Mouse (Mus musculus) bone marrow macrophage, adult 2 months (primary cell): Measurements from ENCODE around the gene Ldlrad1.

Experiments
- CTCF ChIP-seq: IDR thresholded peaks from 2 replicates; pipeline ENCODE4 v1.5.1; 2012; ENCODE audit warnings: low read depth, mild to moderate bottlenecking, low read length, moderate library complexity
- POLR2A ChIP-seq: IDR thresholded peaks from 2 replicates; pipeline ENCODE4 v1.6.1; 2012; ENCODE audit warnings: mild to moderate bottlenecking, low read depth, low read length, borderline replicate concordance

DNA sequence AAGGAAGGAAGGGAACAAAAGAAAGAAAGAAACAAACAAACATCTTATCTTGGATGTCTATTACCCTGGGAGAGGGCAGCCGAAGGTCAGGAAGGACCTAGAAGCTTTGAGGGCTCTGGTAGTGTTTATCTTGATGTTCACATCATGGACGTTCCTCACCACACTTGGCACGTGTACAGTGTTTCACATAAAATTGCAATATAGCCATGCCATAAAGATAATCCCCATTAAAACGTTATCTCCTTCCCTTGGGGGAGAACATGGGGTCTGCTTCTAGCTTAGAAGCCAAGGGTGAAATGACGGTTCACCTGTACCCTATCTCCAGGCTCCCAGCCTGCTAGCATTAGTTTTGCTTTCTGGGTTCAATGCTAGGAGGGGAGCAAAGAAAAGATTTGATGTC lies 42.3 kb upstream of the Ldlrad1 start:
- TF ChIP-seq CTCF (no peak), POLR2A (no peak)
